Mouse (Mus musculus) bone marrow macrophage, adult 2 months (primary cell): ENCODE data around the gene Art5. TPM values are rescaled to one million over a fixed set of nuclear protein-coding genes. Genes with fewer than 3 reads are reported as not detected.

ENCODE experiments used
- H3K27ac ChIP-seq: 2 replicates; pipeline ENCODE4 v1.5.1; 2012; ENCODE audit warnings: low read depth, low read length; ENCODE audit not compliant: insufficient read depth
- H3K4me1 ChIP-seq: 2 replicates; pipeline ENCODE4 v1.6.1; 2012; ENCODE audit warnings: low read length; ENCODE audit not compliant: control insufficient read depth, insufficient read depth
- H3K4me3 ChIP-seq: 2 replicates; pipeline ENCODE4 v1.5.1; 2012; ENCODE audit warnings: mild to moderate bottlenecking, low read length, moderate library complexity; ENCODE audit not compliant: insufficient read depth
- CTCF ChIP-seq: IDR thresholded peaks from 2 replicates; pipeline ENCODE4 v1.5.1; 2012; ENCODE audit warnings: low read depth, mild to moderate bottlenecking, low read length, moderate library complexity
- POLR2A ChIP-seq: IDR thresholded peaks from 2 replicates; pipeline ENCODE4 v1.6.1; 2012; ENCODE audit warnings: mild to moderate bottlenecking, low read depth, low read length, borderline replicate concordance
- polyA plus RNA-seq: library from polyadenylated mRNA; stranded (reverse); fragments of >200 nt; gene quantifications from 2 replicates; pipeline ENCODE4 v1.2.4, GENCODE M21; 2012; ENCODE audit not compliant: missing spikeins, insufficient read depth, insufficient read length

Art5 gene
- polyA plus RNA-seq, 1 experiment = not detected

- Histone ChIP-seq H3K27ac (no peak overlapping the region), H3K4me3 (no peak overlapping the region), H3K4me1 (no peaks in the 10 kb centered on the region)
- TF ChIP-seq POLR2A (no peak), CTCF (no peak)
These were observed 25.1 kb downstream of the Art5 start for GRCm38 (mm10) chr7:102084041-102084696.

GRCm38 (mm10) chr7:102082816-102083215 lies 26.5 kb downstream of the Art5 start, which contains the start of gene Trpc2:
Gene Trpc2 (plus strand): TSS chr7:102083116.
- TF ChIP-seq POLR2A (no peak), CTCF (no peak)
- H3K27ac ChIP-seq = no peak within 1 kb of the TSS
- no peak within 1 kb of the TSS for H3K4me3 ChIP-seq
- no peaks in the 10 kb centered on the region for H3K4me1 ChIP-seq

GRCm38 (mm10) chr7:102081784-102082183 lies 27.5 kb downstream of the Art5 start:
- TF ChIP-seq CTCF (no peak), POLR2A (no peak)

GRCm38 (mm10) chr7:102080311-102080710 lies 29.0 kb downstream of the Art5 start:
- no peak overlapping the region for H3K4me3 ChIP-seq
- TF ChIP-seq POLR2A = no peak
- no peak for TF ChIP-seq CTCF
- no peaks in the 10 kb centered on the region for H3K4me1 ChIP-seq
- H3K27ac ChIP-seq = no peak overlapping the region

More at GRCm38 (mm10) chr7:102081784-102082183, 27.5 kb downstream of the Art5 start:
- no peak overlapping the region for H3K27ac ChIP-seq
- H3K4me3 ChIP-seq = no peak overlapping the region
- H3K4me1 ChIP-seq = no peaks in the 10 kb centered on the region

GRCm38 (mm10) chr7:102078517-102078916 lies 30.8 kb downstream of the Art5 start:
- Histone ChIP-seq H3K4me3 (no peak overlapping the region), H3K27ac (no peak overlapping the region), H3K4me1 (no peaks in the 10 kb centered on the region)
- TF ChIP-seq CTCF = no peak
- TF ChIP-seq POLR2A = no peak

GRCm38 (mm10) chr7:102076714-102077296 lies 32.5 kb downstream of the Art5 start:
- Histone ChIP-seq H3K27ac (no peak overlapping the region), H3K4me1 (no peaks in the 10 kb centered on the region), H3K4me3 (no peak overlapping the region)
- TF ChIP-seq CTCF (peak; percentile 52), POLR2A (no peak)

- Histone ChIP-seq H3K4me1 (peaks cover 12% of the 10 kb centered on the region), H3K27ac (no peak overlapping the region), H3K4me3 (peak overlapping the region; percentile 90)
- TF ChIP-seq CTCF = no peak
- no peak for TF ChIP-seq POLR2A
These were observed 42.9 kb downstream of the Art5 start for GRCm38 (mm10) chr7:102066363-102066762.

- Histone ChIP-seq H3K4me1 (peaks cover 12% of the 10 kb centered on the region), H3K27ac (peak within 1 kb of the TSS; percentile 73), H3K4me3 (peak within 1 kb of the TSS; percentile 90)
- TF ChIP-seq POLR2A (no peak; the same call in 1 of the 2 replicates), CTCF (no peak)
These were observed 44.0 kb downstream of the Art5 start, which contains the start of the genes Rnf121, Xndc1 and Xntrpc for GRCm38 (mm10) chr7:102065046-102065891. Gene Rnf121 (minus strand): TSS chr7:102065469. Gene Xndc1 (plus strand): TSS chr7:102065511. Gene Xntrpc (plus strand): TSS chr7:102065713.

- H3K27ac ChIP-seq = no peak overlapping the region; the same call in 1 of the 2 replicates
- 0 out of 2 replicates have a peak, but pooled peaks have one; percentile 33 for TF ChIP-seq POLR2A
- no peak for TF ChIP-seq CTCF
- peak overlapping the region; percentile 90 for H3K4me3 ChIP-seq
- peaks cover 12% of the 10 kb centered on the region for H3K4me1 ChIP-seq
These were observed 44.6 kb downstream of the Art5 start for GRCm38 (mm10) chr7:102064655-102065045.

GRCm38 (mm10) chr7:102063891-102064290 lies 45.4 kb downstream of the Art5 start:
- Histone ChIP-seq H3K4me1 (peaks cover 12% of the 10 kb centered on the region), H3K4me3 (peak overlapping the region; percentile 90; the same call in 1 of the 2 replicates), H3K27ac (no peak overlapping the region)
- TF ChIP-seq POLR2A = no peak
- no peak for TF ChIP-seq CTCF
